Comparison of ENCODE assay signal across 27 mouse cellular contexts in genomic region chr2:91131251-91131650, GRCm38 (mm10). TPM values are rescaled to one million over a fixed set of nuclear protein-coding genes. Genes with fewer than 3 reads are reported as not detected.
DNase-seq lines count a peak whose midpoint lies in the region; ATAC-seq lines count a peak whose summit lies in the region.
"Had no signal": no experiment of that assay in that cellular context is flagged by ENCODE, and none has a peak within 500 bp of the region (broad histone marks: within the 10 kb centered on the region; RNA-seq: fewer than 3 reads in every experiment).

No protein-coding gene starts in this region.

- peaks cover 64% of the 10 kb centered on the region for H3K4me1 ChIP-seq in heart, embryonic 13.5 days
- H3K4me1 ChIP-seq in heart, embryonic 12.5 days (replicated peaks) = peaks cover 42% of the 10 kb centered on the region
- peaks cover 56% of the 10 kb centered on the region for H3K4me1 ChIP-seq in heart, embryonic 15.5 days (replicated peaks)
- H3K4me1 ChIP-seq in heart, embryonic 10.5 days = peaks cover 7% of the 10 kb centered on the region
- H3K4me1 ChIP-seq: embryonic facial prominence, embryonic 13.5 days; embryonic facial prominence, embryonic 15.5 days; forebrain, embryonic 10.5 days; forebrain, embryonic 12.5 days had no signal

- no peak overlapping the region; the same call in 1 of the 2 replicates for H3K9ac ChIP-seq in heart, embryonic 13.5 days
- no peak overlapping the region; the same call in 1 of the 2 replicates for H3K9ac ChIP-seq in heart, embryonic 12.5 days
- H3K9ac ChIP-seq in heart, embryonic 15.5 days = no peak overlapping the region
- H3K9ac ChIP-seq: embryonic facial prominence, embryonic 13.5 days; embryonic facial prominence, embryonic 15.5 days; forebrain, embryonic 12.5 days had no signal

- no peaks in the 10 kb centered on the region for H3K27me3 ChIP-seq in heart, embryonic 13.5 days (replicated peaks)
- no peaks in the 10 kb centered on the region for H3K27me3 ChIP-seq in heart, embryonic 12.5 days (replicated peaks)
- H3K27me3 ChIP-seq in heart, embryonic 15.5 days = no peaks in the 10 kb centered on the region
- H3K27me3 ChIP-seq in heart, embryonic 10.5 days (ENCODE audit: insufficient read depth, poor library complexity, severe bottlenecking) = no peaks in the 10 kb centered on the region
- H3K27me3 ChIP-seq: CH12.LX; embryonic facial prominence, embryonic 13.5 days; embryonic facial prominence, embryonic 15.5 days; forebrain, embryonic 12.5 days had no signal

- H3K27ac ChIP-seq in heart, embryonic 13.5 days (replicated peaks) = peak overlapping the region; percentile 59
- no peak overlapping the region for H3K27ac ChIP-seq in heart, embryonic 12.5 days (ENCODE audit: poor library complexity, severe bottlenecking)
- peak overlapping the region; percentile 62 for H3K27ac ChIP-seq in heart, embryonic 15.5 days
- H3K27ac ChIP-seq in heart, embryonic 10.5 days = no peak overlapping the region
- H3K27ac ChIP-seq: embryonic facial prominence, embryonic 13.5 days; embryonic facial prominence, embryonic 15.5 days; forebrain, embryonic 10.5 days; forebrain, embryonic 12.5 days had no signal

- H3K4me3 ChIP-seq in heart, embryonic 13.5 days = no peak overlapping the region
- H3K4me3 ChIP-seq in heart, embryonic 12.5 days = no peak overlapping the region
- no peak overlapping the region for H3K4me3 ChIP-seq in heart, embryonic 15.5 days
- H3K4me3 ChIP-seq in heart, embryonic 10.5 days = no peak overlapping the region
- H3K4me3 ChIP-seq: embryonic facial prominence, embryonic 13.5 days; embryonic facial prominence, embryonic 15.5 days; erythroblast, embryonic 14.5 days; forebrain, embryonic 10.5 days; forebrain, embryonic 12.5 days had no signal

- peaks cover 100% of the 10 kb centered on the region for H3K36me3 ChIP-seq in heart, embryonic 13.5 days
- H3K36me3 ChIP-seq in heart, embryonic 12.5 days = peaks cover 100% of the 10 kb centered on the region
- peaks cover 77% of the 10 kb centered on the region for H3K36me3 ChIP-seq in heart, embryonic 15.5 days
- H3K36me3 ChIP-seq in heart, embryonic 10.5 days = peaks cover 100% of the 10 kb centered on the region
- H3K36me3 ChIP-seq: embryonic facial prominence, embryonic 13.5 days; embryonic facial prominence, embryonic 15.5 days; forebrain, embryonic 10.5 days; forebrain, embryonic 12.5 days had no signal

- no peaks in the 10 kb centered on the region for H3K9me3 ChIP-seq in heart, embryonic 13.5 days
- H3K9me3 ChIP-seq in heart, embryonic 12.5 days (replicated peaks) = no peaks in the 10 kb centered on the region
- H3K9me3 ChIP-seq in heart, embryonic 15.5 days (replicated peaks) = no peaks in the 10 kb centered on the region
- H3K9me3 ChIP-seq in heart, embryonic 10.5 days = no peaks in the 10 kb centered on the region
- H3K9me3 ChIP-seq: embryonic facial prominence, embryonic 13.5 days; embryonic facial prominence, embryonic 15.5 days; forebrain, embryonic 10.5 days; forebrain, embryonic 12.5 days had no signal

- DNase-seq in heart, adult 11 months = peak; percentile 90
- no peak for DNase-seq in heart, adult 8-10 months (ENCODE audit: low spot score)
- no peak for DNase-seq in heart, embryonic 10.5 days (ENCODE audit: low spot score)
- peak; percentile 40 for DNase-seq in testis, postnatal 10 days (ENCODE audit: low spot score)
- DNase-seq in testis, postnatal 14 days (ENCODE audit: low spot score) = no peak
- DNase-seq: adrenal gland, adult 2 months; adrenal gland, postnatal 10 days; adrenal gland, postnatal 25 days; B cell, adult 2 months; cerebellum, adult 11 months; cerebellum, adult 18-20 months; cerebellum, adult 8-10 months; cerebellum, adult 9-11 months; cerebellum, postnatal 14 days; cerebellum, postnatal 36 days; embryo, embryonic 11 days had no signal

- 84% methylated on average over 15 of the region's 15 CpGs for WGBS in heart, embryonic 13.5 days
- 85% methylated on average over 15 of the region's 15 CpGs for WGBS in heart, embryonic 12.5 days
- WGBS in heart, embryonic 15.5 days = 85% methylated on average over 15 of the region's 15 CpGs
- WGBS in heart, embryonic 10.5 days = 89% methylated on average over 15 of the region's 15 CpGs

- ATAC-seq in heart, embryonic 13.5 days (ENCODE audit: extremely low read depth, insufficient number of reproducible peaks, low FRiP score, low TSS enrichment) = no peak
- no peak for ATAC-seq in heart, embryonic 12.5 days (ENCODE audit: insufficient number of reproducible peaks, low FRiP score)
- no peak for ATAC-seq in heart, embryonic 15.5 days (replicated peaks; ENCODE audit: insufficient number of reproducible peaks, insufficient read depth, low FRiP score, low read depth)
- ATAC-seq: CD4-positive, CD25-positive, alpha-beta regulatory T cell, adult 4 months; forebrain, embryonic 14.5 days had no signal

- H3K4me2 ChIP-seq in heart, embryonic 13.5 days = no peak overlapping the region
- no peak overlapping the region for H3K4me2 ChIP-seq in heart, embryonic 12.5 days
- H3K4me2 ChIP-seq in heart, embryonic 15.5 days = no peak overlapping the region
- H3K4me2 ChIP-seq: embryonic facial prominence, embryonic 13.5 days; embryonic facial prominence, embryonic 15.5 days; forebrain, embryonic 12.5 days had no signal

RNA-seq across cellular contexts. Expression of gene Mybpc3, which starts 13.3 kb away (rescaled TPM):
- total RNA-seq in heart, adult 8-10 months (2022) = 1,000 to 10,000 TPM; 1,514 to 2,177 (median 1,722) TPM
- 806 and 882 TPM in 2 replicates for polyA plus RNA-seq in heart, embryonic 13.5 days (2015; fragmentation: Nextera tagmentation; extraction: Ambion mirVana)
- 1,039 and 1,047 TPM in 2 replicates for polyA plus RNA-seq in heart, embryonic 12.5 days (2016; fragmentation: Nextera tagmentation; extraction: Ambion mirVana)
- polyA plus RNA-seq in heart, embryonic 15.5 days (2015; fragmentation: Nextera tagmentation; extraction: Ambion mirVana) = 909 and 937 TPM in 2 replicates
- polyA plus RNA-seq in heart, embryonic 10.5 days (2016; fragmentation: Nextera tagmentation; extraction: Ambion mirVana) = 450 and 1,030 TPM in 2 replicates
- total RNA-seq: adrenal gland, postnatal 25 days had no signal
- polyA plus RNA-seq: adrenal gland, adult 2 months; CD4-positive, CD25-positive, alpha-beta regulatory T cell, adult 4 months; erythroblast, embryonic 14.5 days; forebrain, embryonic 10.5 days; forebrain, embryonic 14.5 days had no signal

RNA-seq across cellular contexts. Expression of gene Spi1, which starts 49.1 kb away (rescaled TPM):
- total RNA-seq in heart, adult 8-10 months (2022) = 1 to 10 TPM; 2.8 to 6.1 (median 3.2) TPM
- 3.5 and 3.9 TPM in 2 replicates for polyA plus RNA-seq in heart, embryonic 13.5 days (2015; fragmentation: Nextera tagmentation; extraction: Ambion mirVana)
- polyA plus RNA-seq in heart, embryonic 12.5 days (2016; fragmentation: Nextera tagmentation; extraction: Ambion mirVana) = 3.0 and 3.1 TPM in 2 replicates
- 3.9 and 8.6 TPM in 2 replicates for polyA plus RNA-seq in heart, embryonic 15.5 days (2015; fragmentation: Nextera tagmentation; extraction: Ambion mirVana)
- polyA plus RNA-seq in heart, embryonic 10.5 days (2016; fragmentation: Nextera tagmentation; extraction: Ambion mirVana) = 0.99 and 4.1 TPM in 2 replicates

RNA-seq across cellular contexts. Expression of gene Madd, which starts 52.4 kb away (rescaled TPM):
- 1 to 10 TPM; 4.9 to 6.9 (median 6.1) TPM for total RNA-seq in heart, adult 8-10 months (2022)
- polyA plus RNA-seq in heart, embryonic 13.5 days (2015; fragmentation: Nextera tagmentation; extraction: Ambion mirVana) = 5.1 and 5.9 TPM in 2 replicates
- 6.5 and 7.7 TPM in 2 replicates for polyA plus RNA-seq in heart, embryonic 12.5 days (2016; fragmentation: Nextera tagmentation; extraction: Ambion mirVana)
- 4.1 and 7.0 TPM in 2 replicates for polyA plus RNA-seq in heart, embryonic 15.5 days (2015; fragmentation: Nextera tagmentation; extraction: Ambion mirVana)
- polyA plus RNA-seq in heart, embryonic 10.5 days (2016; fragmentation: Nextera tagmentation; extraction: Ambion mirVana) = 6.8 and 7.7 TPM in 2 replicates

Comparison
In these comparisons a context has a peak if more than half of its experiments do, and no peak if none do; other contexts are left out.
1. DNase-seq: peak in heart, adult 11 months (single experiment) and testis, postnatal 10 days (single experiment); none in heart, adult 8-10 months (single experiment), heart, embryonic 10.5 days (single experiment) and testis, postnatal 14 days (single experiment).
2. H3K27ac ChIP-seq: peak in heart, embryonic 13.5 days (single experiment) and heart, embryonic 15.5 days (single experiment); none in heart, embryonic 12.5 days (single experiment) and heart, embryonic 10.5 days (single experiment).